Mouse (Mus musculus): ENCODE results near the gene Pin1.

DNA sequence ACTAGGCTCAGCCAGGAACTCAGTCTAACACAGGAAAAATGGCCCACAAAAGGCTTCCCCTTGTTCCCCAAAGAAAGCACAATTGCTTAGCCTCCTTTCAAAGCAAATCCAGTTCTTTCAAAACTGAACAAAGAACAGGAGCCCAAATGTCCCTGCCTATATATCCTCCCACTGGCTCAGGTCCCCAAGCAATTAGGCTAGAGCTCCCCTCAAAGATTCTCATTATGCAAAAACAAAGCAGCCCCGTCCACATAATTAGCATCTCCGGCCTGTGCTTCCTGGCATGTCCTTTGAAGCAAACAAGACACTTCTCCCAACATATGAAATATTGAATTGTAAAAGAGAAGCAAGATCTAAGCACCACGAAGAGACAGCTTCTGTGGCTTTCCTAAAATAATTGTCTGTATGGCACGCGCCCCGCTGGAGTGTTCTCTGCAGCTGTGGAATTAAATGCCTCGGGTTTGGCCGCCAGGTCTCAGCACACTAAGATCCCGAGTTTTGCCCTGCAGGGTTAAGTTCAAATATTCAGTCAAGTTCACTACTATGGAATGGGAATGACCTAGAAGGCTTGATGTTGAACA lies 28.6 kb downstream of the Pin1 start:
- TF ChIP-seq EP300 (IDR thresholded peaks at IDR 0.05; ENCODE audit: insufficient read depth, low read depth, low read length) (no peak), CTCF (IDR thresholded peaks at IDR 0.05) (no peak), POLR2A (IDR thresholded peaks at IDR 0.05; ENCODE audit: insufficient read depth, low read depth, low read length) (no peak)
